Mouse (Mus musculus): ENCODE data around the gene Plekhn1. TPM values are rescaled to one million over a fixed set of nuclear protein-coding genes. Genes with fewer than 3 reads are reported as not detected.

The Plekhn1 gene
- polyA plus RNA-seq, 1 experiment, result 16.1 TPM

- H3K4me3 ChIP-seq (replicated peaks), result no peak overlapping the region
- peaks cover 3% of the 10 kb centered on the region for H3K36me3 ChIP-seq (replicated peaks; ENCODE audit: low read length)
- no peaks in the 10 kb centered on the region; the same call in 1 of the 2 replicates for H3K9me3 ChIP-seq
- TF ChIP-seq FLI1 (IDR thresholded peaks at IDR 0.05; ENCODE audit: low read length) (no peak), GATA1 (IDR thresholded peaks at IDR 0.05; ENCODE audit: borderline replicate concordance, low read length) (no peak)
- H3K4me1 ChIP-seq, result no peaks in the 10 kb centered on the region
- peaks cover 44% of the 10 kb centered on the region for H3K27me3 ChIP-seq (replicated peaks)
Measured at GRCm38 (mm10) chr4:156216196-156216595, 18.5 kb downstream of the Plekhn1 start.

- Histone ChIP-seq H3K9me3 (no peaks in the 10 kb centered on the region; the same call in 1 of the 2 replicates), H3K27me3 (replicated peaks) (peaks cover 44% of the 10 kb centered on the region), H3K4me3 (replicated peaks) (no peak within 1 kb of the TSS), H3K4me1 (no peaks in the 10 kb centered on the region), H3K36me3 (replicated peaks; ENCODE audit: low read length) (peaks cover 3% of the 10 kb centered on the region)
- TF ChIP-seq FLI1 (IDR thresholded peaks at IDR 0.05; ENCODE audit: low read length), result no peak
- no peak for TF ChIP-seq GATA1 (IDR thresholded peaks at IDR 0.05; ENCODE audit: borderline replicate concordance, low read length)
Measured at GRCm38 (mm10) chr4:156215649-156216048, 19.0 kb downstream of the Plekhn1 start, which contains the start of gene Perm1. TSS of gene Perm1 (plus strand) at chr4:156215868.

- Histone ChIP-seq H3K27me3 (replicated peaks) (peaks cover 34% of the 10 kb centered on the region), H3K4me1 (peaks cover 5% of the 10 kb centered on the region; the same call in 1 of the 2 replicates), H3K9me3 (no peaks in the 10 kb centered on the region; the same call in 1 of the 2 replicates), H3K36me3 (replicated peaks; ENCODE audit: low read length) (no peaks in the 10 kb centered on the region), H3K4me3 (replicated peaks) (no peak overlapping the region)
- TF ChIP-seq FLI1 (IDR thresholded peaks at IDR 0.05; ENCODE audit: low read length) (no peak), GATA1 (IDR thresholded peaks at IDR 0.05; ENCODE audit: borderline replicate concordance, low read length) (no peak)
Measured at GRCm38 (mm10) chr4:156213134-156213533, 21.5 kb downstream of the Plekhn1 start.

- peaks cover 8% of the 10 kb centered on the region; the same call in 1 of the 2 replicates for H3K4me1 ChIP-seq
- H3K9me3 ChIP-seq, result no peaks in the 10 kb centered on the region; the same call in 1 of the 2 replicates
- TF ChIP-seq FLI1 (IDR thresholded peaks at IDR 0.05; ENCODE audit: low read length), result no peak
- no peak for TF ChIP-seq GATA1 (IDR thresholded peaks at IDR 0.05; ENCODE audit: borderline replicate concordance, low read length)
- H3K4me3 ChIP-seq (replicated peaks), result no peak overlapping the region
- no peaks in the 10 kb centered on the region for H3K36me3 ChIP-seq (replicated peaks; ENCODE audit: low read length)
- H3K27me3 ChIP-seq (replicated peaks), result peaks cover 20% of the 10 kb centered on the region
Measured at GRCm38 (mm10) chr4:156209963-156210635, 24.6 kb downstream of the Plekhn1 start.

GRCm38 (mm10) chr4:156208872-156209271, 25.8 kb downstream of the Plekhn1 start:
- Histone ChIP-seq H3K36me3 (replicated peaks; ENCODE audit: low read length) (no peaks in the 10 kb centered on the region), H3K4me1 (peaks cover 20% of the 10 kb centered on the region), H3K9me3 (no peaks in the 10 kb centered on the region; the same call in 1 of the 2 replicates), H3K27me3 (replicated peaks) (peaks cover 28% of the 10 kb centered on the region), H3K4me3 (replicated peaks) (no peak overlapping the region)
- TF ChIP-seq FLI1 (IDR thresholded peaks at IDR 0.05; ENCODE audit: low read length) (no peak), GATA1 (IDR thresholded peaks at IDR 0.05; ENCODE audit: borderline replicate concordance, low read length) (no peak)

GRCm38 (mm10) chr4:156203413-156204131, 31.1 kb downstream of the Plekhn1 start:
- Histone ChIP-seq H3K36me3 (replicated peaks; ENCODE audit: low read length) (peaks cover 3% of the 10 kb centered on the region), H3K4me1 (peaks cover 60% of the 10 kb centered on the region), H3K9me3 (no peaks in the 10 kb centered on the region), H3K4me3 (replicated peaks) (peak overlapping the region; percentile 94), H3K27me3 (replicated peaks) (peaks cover 33% of the 10 kb centered on the region)
- TF ChIP-seq FLI1 (IDR thresholded peaks at IDR 0.05; ENCODE audit: low read length), result no peak
- no peak for TF ChIP-seq GATA1 (IDR thresholded peaks at IDR 0.05; ENCODE audit: borderline replicate concordance, low read length)

GRCm38 (mm10) chr4:156203001-156203412, 31.6 kb downstream of the Plekhn1 start, which contains the start of gene AW011738:
TSS of gene AW011738 (plus strand) at chr4:156203304.
- TF ChIP-seq FLI1 (IDR thresholded peaks at IDR 0.05; ENCODE audit: low read length) (no peak), GATA1 (IDR thresholded peaks at IDR 0.05; ENCODE audit: borderline replicate concordance, low read length) (no peak)
- Histone ChIP-seq H3K4me3 (replicated peaks) (peak within 1 kb of the TSS; percentile 94), H3K36me3 (replicated peaks; ENCODE audit: low read length) (peaks cover 3% of the 10 kb centered on the region), H3K27me3 (replicated peaks) (peaks cover 33% of the 10 kb centered on the region), H3K9me3 (no peaks in the 10 kb centered on the region), H3K4me1 (peaks cover 64% of the 10 kb centered on the region)

- peaks cover 33% of the 10 kb centered on the region for H3K27me3 ChIP-seq (replicated peaks)
Measured at GRCm38 (mm10) chr4:156202462-156202893, 32.2 kb downstream of the Plekhn1 start.

GRCm38 (mm10) chr4:156200623-156201475, 33.8 kb downstream of the Plekhn1 start, which contains the start of gene Isg15:
TSS of gene Isg15 (minus strand) at chr4:156200818.
- peaks cover 3% of the 10 kb centered on the region for H3K36me3 ChIP-seq (replicated peaks; ENCODE audit: low read length)
- TF ChIP-seq FLI1 (IDR thresholded peaks at IDR 0.05; ENCODE audit: low read length) (no peak), GATA1 (IDR thresholded peaks at IDR 0.05; ENCODE audit: borderline replicate concordance, low read length) (no peak)
- H3K4me3 ChIP-seq (replicated peaks), result peak within 1 kb of the TSS; percentile 89
- H3K4me1 ChIP-seq, result peaks cover 79% of the 10 kb centered on the region
- H3K27me3 ChIP-seq (replicated peaks), result peaks cover 43% of the 10 kb centered on the region
- no peaks in the 10 kb centered on the region for H3K9me3 ChIP-seq

More at GRCm38 (mm10) chr4:156202462-156202893, 32.2 kb downstream of the Plekhn1 start:
- H3K36me3 ChIP-seq (replicated peaks; ENCODE audit: low read length), result peaks cover 3% of the 10 kb centered on the region
- no peak for TF ChIP-seq GATA1 (IDR thresholded peaks at IDR 0.05; ENCODE audit: borderline replicate concordance, low read length)
- TF ChIP-seq FLI1 (IDR thresholded peaks at IDR 0.05; ENCODE audit: low read length), result no peak
- no peaks in the 10 kb centered on the region for H3K9me3 ChIP-seq
- peak overlapping the region; percentile 94 for H3K4me3 ChIP-seq (replicated peaks)
- H3K4me1 ChIP-seq, result peaks cover 67% of the 10 kb centered on the region

Data from megakaryocyte, embryonic 14.5 days (primary cell).